Mouse (Mus musculus) CH12.LX (cell line): ENCODE results near the gene Ube2l3. TPM values are rescaled to one million over a fixed set of nuclear protein-coding genes. Genes with fewer than 3 reads are reported as not detected.

Experiments
- DNase-seq: peaks from one replicate; pipeline ENCODE4 v3.0.0-alpha.2; 2013; ENCODE audit errors: extremely low read depth
- H3K27ac ChIP-seq: 2 replicates; pipeline ENCODE4 v1.5.1; 2012; ENCODE audit warnings: low read depth, mild to moderate bottlenecking, control low read depth, moderate library complexity; ENCODE audit not compliant: insufficient read depth
- H3K27me3 ChIP-seq: replicated peaks from 2 replicates; pipeline ENCODE3; 2012; ENCODE audit warnings: inconsistent platforms
- H3K36me3 ChIP-seq, 2 experiments: replicated peaks in 1 of 2; 2 replicates each; pipeline versions ENCODE3 to v1.6.1; 2012; ENCODE audit warnings: inconsistent platforms in 1 of 2, low read length in 1 of 2, mild to moderate bottlenecking in 1 of 2, mixed read lengths in 1 of 2, moderate library complexity in 1 of 2; ENCODE audit not compliant: control insufficient read depth in 1 of 2, insufficient read depth in 1 of 2
- H3K4me1 ChIP-seq, 2 experiments: 2 replicates each; pipeline ENCODE4 v1.6.1; 2012; ENCODE audit warnings: inconsistent platforms in 1 of 2, moderate library complexity in 1 of 2; ENCODE audit not compliant: insufficient read depth in 2 of 2, control insufficient read depth in 1 of 2
- H3K4me2 ChIP-seq: 2 replicates; pipeline ENCODE4 v1.6.1; 2012; ENCODE audit warnings: low read depth, mild to moderate bottlenecking, control low read depth; ENCODE audit not compliant: poor library complexity, insufficient read depth, severe bottlenecking
- H3K4me3 ChIP-seq, 3 experiments: fragments of 150-350 bp in 1 of 3; sonication (generic) in 1 of 3; replicated peaks in 1 of 3; 2 replicates each; pipeline versions ENCODE3 to v1.5.1; 2011 to 2012; ENCODE audit warnings: low read depth in 2 of 3, low read length in 2 of 3, mild to moderate bottlenecking in 2 of 3, moderate library complexity in 2 of 3, control low read depth in 1 of 3, improper control_type of control experiment in 1 of 3, inconsistent platforms in 1 of 3, mixed read lengths in 1 of 3; ENCODE audit not compliant: poor library complexity in 1 of 3
- H3K79me2 ChIP-seq: replicated peaks from 2 replicates; pipeline ENCODE4 v1.6.1; 2012; ENCODE audit warnings: mild to moderate bottlenecking, moderate library complexity; ENCODE audit not compliant: control insufficient read depth, poor library complexity, insufficient read depth, severe bottlenecking; ENCODE audit errors: extremely low read depth
- H3K9ac ChIP-seq: 2 replicates; pipeline ENCODE4 v1.6.1; 2012; ENCODE audit warnings: low read depth, mild to moderate bottlenecking, control low read depth, moderate library complexity; ENCODE audit not compliant: insufficient read depth
- H3K9me3 ChIP-seq: replicated peaks from 2 replicates; pipeline ENCODE3; 2012; ENCODE audit warnings: low read length, inconsistent platforms, mixed read lengths
- BHLHE40 ChIP-seq: IDR thresholded peaks from 2 replicates; pipeline ENCODE4 v1.6.1; 2011; ENCODE audit warnings: mild to moderate bottlenecking, low read depth, low read length, improper control_type of control experiment
- CHD1 ChIP-seq: IDR thresholded peaks from 2 replicates; pipeline ENCODE4 v1.6.1; 2012; ENCODE audit warnings: low read depth, low read length, improper control_type of control experiment, inconsistent platforms
- E2F4 ChIP-seq: IDR thresholded peaks from 2 replicates; pipeline ENCODE4 v1.6.1; 2011; ENCODE audit warnings: low read depth, low read length, improper control_type of control experiment; ENCODE audit not compliant: insufficient replicate concordance
- ELF1 ChIP-seq: IDR thresholded peaks from 2 replicates; pipeline ENCODE4 v1.6.1; 2014; ENCODE audit warnings: low read depth, mild to moderate bottlenecking, inconsistent platforms, low read length, improper control_type of control experiment
- GABPA ChIP-seq: IDR thresholded peaks from 2 replicates; pipeline ENCODE4 v1.6.1; 2012; ENCODE audit warnings: low read depth, low read length, improper control_type of control experiment, inconsistent platforms; ENCODE audit not compliant: insufficient replicate concordance
- HCFC1 ChIP-seq: IDR thresholded peaks from 2 replicates; pipeline ENCODE4 v1.6.1; 2012; ENCODE audit warnings: low read depth, mild to moderate bottlenecking, inconsistent platforms, low read length, improper control_type of control experiment
- JUN ChIP-seq: IDR thresholded peaks from 2 replicates; pipeline ENCODE4 v1.6.1; 2011; ENCODE audit warnings: low read depth, mild to moderate bottlenecking, low read length, improper control_type of control experiment, moderate library complexity; ENCODE audit not compliant: insufficient read depth
- JUND ChIP-seq: conservative IDR thresholded peaks from 2 replicates; pipeline ENCODE4 v1.6.1; 2011; ENCODE audit warnings: low read depth, low read length, improper control_type of control experiment
- MAX ChIP-seq: IDR thresholded peaks from 2 replicates; pipeline ENCODE4 v1.6.1; 2011; ENCODE audit warnings: low read length, improper control_type of control experiment
- MAZ ChIP-seq: IDR thresholded peaks from 2 replicates; pipeline ENCODE4 v1.6.1; 2012; ENCODE audit warnings: low read depth, mild to moderate bottlenecking, inconsistent platforms, low read length, improper control_type of control experiment, moderate library complexity
- MEF2A ChIP-seq: IDR thresholded peaks from 2 replicates; pipeline ENCODE4 v1.6.1; 2014; ENCODE audit warnings: low read depth, mild to moderate bottlenecking, inconsistent platforms, low read length, improper control_type of control experiment, borderline replicate concordance
- MYC ChIP-seq: IDR thresholded peaks from 2 replicates; pipeline ENCODE4 v1.6.1; 2011; ENCODE audit warnings: low read depth, mild to moderate bottlenecking, improper control_type of control experiment, low read length
- PAX5 ChIP-seq: IDR thresholded peaks from 2 replicates; pipeline ENCODE4 v1.6.1; 2012; ENCODE audit warnings: low read length, inconsistent platforms, mixed read lengths
- POLR2AphosphoS2 ChIP-seq: IDR thresholded peaks from 2 replicates; pipeline ENCODE4 v1.6.1; 2011; ENCODE audit warnings: low read depth, low read length, improper control_type of control experiment
- TBP ChIP-seq: conservative IDR thresholded peaks from 2 replicates; pipeline ENCODE4 v1.6.1; 2011; ENCODE audit warnings: low read depth, low read length, improper control_type of control experiment
- UBTF ChIP-seq: IDR thresholded peaks from 2 replicates; pipeline ENCODE4 v1.6.1; 2012; ENCODE audit warnings: low read depth, mild to moderate bottlenecking, inconsistent platforms, low read length, improper control_type of control experiment, moderate library complexity
- USF2 ChIP-seq: conservative IDR thresholded peaks from 2 replicates; pipeline ENCODE4 v1.6.1; 2011; ENCODE audit warnings: low read depth, low read length, improper control_type of control experiment
- ZC3H11A ChIP-seq: IDR thresholded peaks from 2 replicates; pipeline ENCODE4 v1.6.1; 2012; ENCODE audit warnings: low read depth, mild to moderate bottlenecking, inconsistent platforms, low read length, improper control_type of control experiment
- dilution Hi-C: fragments of 300-500 bp; cut with MboI; formaldehyde crosslinking; loops from 2 replicates; pipeline ENCODE4 v1.14.3; 2020; ENCODE audit warnings: low sequenced_read_pairs; ENCODE audit not compliant: extremely low pct_unique_long_range_greater_than_20kb, extremely low pct_ligation_motif_present
- in situ Hi-C: fragments of 300-500 bp; cut with MboI; formaldehyde crosslinking; loops from 3 replicates; pipeline ENCODE4 v1.14.3; 2019; ENCODE audit warnings: low sequenced_read_pairs, low pct_ligation_motif_present, low pct_unique_long_range_greater_than_20kb, mixed read lengths
- polyA plus RNA-seq: library from polyadenylated mRNA; unstranded; fragments of >175 nt; gene quantifications from 2 replicates; pipeline ENCODE4 v1.2.1, GENCODE M21; 2012; ENCODE audit warnings: low read depth; ENCODE audit not compliant: insufficient read length
- total RNA-seq, 2 experiments: library from RNA; depleted of rRNA; stranded (reverse); fragments of 300-350 nt in 1 of 2; fragments of >200 nt in 1 of 2; gene quantifications; 2 replicates each; pipeline ENCODE4 v1.2.3; 2012 to 2014

The Ube2l3 gene
- total and polyA plus RNA-seq, 3 experiments = 156 to 386 (median 302) TPM

- no peak for TF ChIP-seq ZC3H11A
- peak; percentile 59; the same call in 1 of the 2 replicates for TF ChIP-seq MEF2A
- peak; percentile 80 for TF ChIP-seq TBP
- TF ChIP-seq MAZ = 0 out of 2 replicates have a peak, but pooled peaks have one; percentile 32
- peak; percentile 67; the same call in 1 of the 2 replicates for TF ChIP-seq E2F4
- peak; percentile 90 for TF ChIP-seq MYC
- TF ChIP-seq JUN = no peak
- no peak for TF ChIP-seq PAX5
Measured at GRCm38 (mm10) chr16:17110771-17111743, 91.4 kb downstream of the Ube2l3 start, which contains the start of gene Ppil2 (continued).

- no peaks in the 10 kb centered on the region for H3K27me3 ChIP-seq
- no peaks in the 10 kb centered on the region for H3K9me3 ChIP-seq
- dilution Hi-C loops (no loop called here), in situ Hi-C loops (no loop called here)
- peaks cover 58 to 89% of the 10 kb centered on the region in 2 experiments for H3K36me3 ChIP-seq
- no peak for DNase-seq
- peaks cover 15% of the 10 kb centered on the region for H3K79me2 ChIP-seq
- no peak overlapping the region for H3K4me3 ChIP-seq
- H3K27ac ChIP-seq = no peak overlapping the region
- no peak overlapping the region for H3K4me2 ChIP-seq
- no peak overlapping the region for H3K9ac ChIP-seq
- no peak for TF ChIP-seq UBTF
- TF ChIP-seq HCFC1 = no peak
- TF ChIP-seq MAX = no peak
- TF ChIP-seq ELF1 = no peak
- TF ChIP-seq PAX5 = no peak
- TF ChIP-seq CHD1 = no peak
- TF ChIP-seq POLR2AphosphoS2 = no peak
- no peak for TF ChIP-seq JUN
- no peak for TF ChIP-seq JUND
- no peak for TF ChIP-seq MYC
- TF ChIP-seq BHLHE40 = no peak
- TF ChIP-seq GABPA = no peak
- TF ChIP-seq USF2 = no peak
- TF ChIP-seq E2F4 = no peak
- H3K4me1 ChIP-seq = peaks cover 2 to 6% of the 10 kb centered on the region in 2 experiments; a peak in 2 of 4 replicates
Measured at GRCm38 (mm10) chr16:17104600-17104999, 97.8 kb downstream of the Ube2l3 start.
